Mouse (Mus musculus) limb, embryonic 13.5 days (tissue): ENCODE data around the gene Kctd13. TPM values are rescaled to one million over a fixed set of nuclear protein-coding genes. Genes with fewer than 3 reads are reported as not detected.
A peak's percentile ranks its signal among the peaks of the same experiment; 100 is the strongest.
"Not testable (repeated sequence)": the region's sequence is repeated elsewhere in the genome, so short reads cannot be mapped to it uniquely, and the experiment has no call there.

Experiments
- ATAC-seq: fragments of 200-750 bp; cut with Nextera tagmentation; 2 replicates; pipeline ENCODE4 v1.8.0; 2017; ENCODE audit warnings: low read depth, moderate number of reproducible peaks, moderate TSS enrichment; ENCODE audit not compliant: low FRiP score
- H3K27ac ChIP-seq: fragments of 300-500 bp; sonication (generic); 2 replicates; pipeline ENCODE4 v1.5.1; 2015; ENCODE audit warnings: inconsistent platforms, mild to moderate bottlenecking, moderate library complexity
- H3K27me3 ChIP-seq: fragments of 300-500 bp; sonication (generic); 2 replicates; pipeline ENCODE4 v1.6.1; 2015; ENCODE audit warnings: mild to moderate bottlenecking, inconsistent platforms
- H3K36me3 ChIP-seq: fragments of 300-500 bp; sonication (generic); 2 replicates; pipeline ENCODE4 v1.6.1; 2015; ENCODE audit warnings: inconsistent platforms, mild to moderate bottlenecking, moderate library complexity
- H3K4me1 ChIP-seq: fragments of 300-500 bp; sonication (generic); 2 replicates; pipeline ENCODE4 v1.6.1; 2015; ENCODE audit warnings: inconsistent platforms
- H3K4me2 ChIP-seq: fragments of 300-500 bp; sonication (generic); replicated peaks from 2 replicates; pipeline ENCODE4 v1.6.1; 2015; ENCODE audit warnings: inconsistent platforms, mild to moderate bottlenecking, moderate library complexity
- H3K4me3 ChIP-seq: fragments of 300-500 bp; sonication (generic); 2 replicates; pipeline ENCODE4 v1.5.1; 2015; ENCODE audit warnings: moderate library complexity, mild to moderate bottlenecking, inconsistent platforms
- H3K9ac ChIP-seq: fragments of 300-500 bp; sonication (generic); 2 replicates; pipeline ENCODE4 v1.6.1; 2015; ENCODE audit warnings: mild to moderate bottlenecking, inconsistent platforms
- H3K9me3 ChIP-seq: fragments of 300-500 bp; sonication (generic); 2 replicates; pipeline ENCODE4 v1.6.1; 2016; ENCODE audit warnings: inconsistent platforms
- WGBS: fragments of 180-500 bp; shearing (Covaris S2); methylation state at CpG from one replicate; pipeline ENCODE4 v1.1.7; 2015; 5-methylcytosine and 5-hydroxymethylcytosine counted together
- polyA plus RNA-seq: library from polyadenylated mRNA; unstranded; fragments of >200 nt; fragmentation: Nextera tagmentation; extraction: Ambion mirVana; gene quantifications from 2 replicates; pipeline ENCODE4 v1.2.1, GENCODE M21; 2015

The Kctd13 gene
- polyA plus RNA-seq, 1 experiment from 2014 or later = 16.9 TPM

DNA sequence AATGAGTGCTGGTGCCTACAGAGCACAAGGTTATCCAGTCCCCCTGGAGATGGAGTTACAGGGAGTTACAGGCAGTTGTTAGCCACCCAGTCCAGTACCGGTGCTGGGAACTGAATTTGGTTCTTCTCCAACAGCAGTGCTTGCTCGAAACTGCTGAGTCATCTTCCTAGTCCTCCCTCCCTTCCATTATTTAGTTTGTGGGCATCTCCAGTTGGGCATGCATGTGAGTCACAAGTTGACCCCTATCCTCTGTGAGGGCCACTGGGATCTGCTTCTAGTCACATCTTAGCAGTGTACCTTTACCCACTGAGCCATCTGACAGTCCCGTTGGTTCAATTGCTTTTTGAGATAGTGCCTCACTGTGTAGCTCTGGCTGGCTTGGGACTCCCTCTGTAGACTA is 23.1 kb upstream of the Kctd13 start:
- no peaks in the 10 kb centered on the region for H3K4me1 ChIP-seq
- WGBS = 78% methylated on average over 3 of the region's 3 CpGs
- H3K4me3 ChIP-seq = no peak overlapping the region
- ATAC-seq = no peak
- no peak overlapping the region for H3K9ac ChIP-seq
- 0 out of 2 replicates have a peak, but pooled peaks cover 4% of the 10 kb centered on the region for H3K9me3 ChIP-seq
- no peaks in the 10 kb centered on the region for H3K36me3 ChIP-seq
- no peaks in the 10 kb centered on the region for H3K27me3 ChIP-seq
- H3K4me2 ChIP-seq = no peak overlapping the region
- no peak overlapping the region for H3K27ac ChIP-seq

DNA sequence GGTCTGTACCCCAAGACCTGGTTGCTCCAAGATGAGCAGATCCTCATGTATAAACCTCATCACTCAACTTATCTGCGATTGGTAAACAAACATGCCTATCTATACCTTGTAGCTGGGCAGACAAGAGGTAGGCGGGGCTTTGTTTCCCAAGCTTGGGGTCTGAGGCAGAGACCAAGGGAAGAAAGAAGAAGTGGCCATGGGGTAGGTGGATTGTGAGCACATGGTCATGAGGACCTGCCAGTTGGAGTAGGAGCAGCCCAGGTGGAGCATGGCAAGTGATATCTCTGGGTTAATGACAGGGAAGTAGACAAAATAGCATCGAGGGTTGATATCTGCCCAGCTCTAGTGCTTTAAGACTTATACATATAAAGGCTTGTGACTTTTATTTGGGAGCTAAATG is 13.8 kb upstream of the Kctd13 start:
- 88% methylated on average over 3 of the region's 3 CpGs for WGBS
- H3K27ac ChIP-seq = no peak overlapping the region
- H3K4me2 ChIP-seq = no peak overlapping the region
- 0 out of 2 replicates have a peak, but pooled peaks cover 4% of the 10 kb centered on the region for H3K9me3 ChIP-seq
- no peaks in the 10 kb centered on the region for H3K27me3 ChIP-seq
- no peaks in the 10 kb centered on the region for H3K4me1 ChIP-seq
- H3K36me3 ChIP-seq = no peaks in the 10 kb centered on the region
- H3K9ac ChIP-seq = no peak overlapping the region
- no peak for ATAC-seq
- H3K4me3 ChIP-seq = no peak overlapping the region

- 42% methylated on average over 4 of the region's 4 CpGs for WGBS
- not testable (repeated sequence) for H3K9me3 ChIP-seq, H3K9ac ChIP-seq, H3K27ac ChIP-seq, H3K4me1 ChIP-seq, ATAC-seq, H3K36me3 ChIP-seq, H3K27me3 ChIP-seq, H3K4me3 ChIP-seq, H3K4me2 ChIP-seq
These were observed 10.3 kb upstream of the Kctd13 start for GRCm38 (mm10) chr7:126918356-126918755.

DNA sequence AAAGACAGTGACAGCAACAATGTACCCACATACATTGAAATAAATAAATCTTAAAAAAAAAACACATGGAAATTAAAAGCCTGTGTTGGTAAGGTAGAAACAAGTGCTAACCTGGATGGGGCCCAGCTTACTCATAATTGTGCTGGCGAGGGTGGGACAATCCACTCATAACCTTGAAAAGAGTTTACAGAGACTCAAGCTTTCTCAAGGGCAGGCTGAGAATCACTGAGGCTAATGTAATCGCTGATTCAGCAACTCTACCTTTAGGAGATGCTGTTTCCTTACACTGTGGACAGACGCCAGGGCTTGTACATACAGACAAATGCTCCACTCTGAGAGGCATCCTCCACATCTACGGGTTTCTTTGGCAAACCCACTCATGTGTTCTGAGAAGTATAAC is 8.7 kb upstream of the Kctd13 start:
- Histone ChIP-seq H3K4me1 (peaks cover 5% of the 10 kb centered on the region; the same call in 1 of the 2 replicates), H3K4me3 (no peak overlapping the region), H3K4me2 (no peak overlapping the region), H3K27ac (no peak overlapping the region), H3K9ac (no peak overlapping the region), H3K9me3 (no peaks in the 10 kb centered on the region), H3K36me3 (no peaks in the 10 kb centered on the region), H3K27me3 (no peaks in the 10 kb centered on the region)
- no peak for ATAC-seq
- WGBS = 84% methylated on average over 4 of the region's 4 CpGs

GRCm38 (mm10) chr7:126921563-126921962 is 7.1 kb upstream of the Kctd13 start:
- Histone ChIP-seq H3K9ac (no peak overlapping the region), H3K27ac (no peak overlapping the region), H3K4me2 (no peak overlapping the region), H3K36me3 (no peaks in the 10 kb centered on the region), H3K4me3 (no peak overlapping the region), H3K9me3 (no peaks in the 10 kb centered on the region), H3K27me3 (no peaks in the 10 kb centered on the region), H3K4me1 (peaks cover 5% of the 10 kb centered on the region; the same call in 1 of the 2 replicates)
- 77% methylated on average over 2 of the region's 2 CpGs for WGBS
- ATAC-seq = no peak

DNA sequence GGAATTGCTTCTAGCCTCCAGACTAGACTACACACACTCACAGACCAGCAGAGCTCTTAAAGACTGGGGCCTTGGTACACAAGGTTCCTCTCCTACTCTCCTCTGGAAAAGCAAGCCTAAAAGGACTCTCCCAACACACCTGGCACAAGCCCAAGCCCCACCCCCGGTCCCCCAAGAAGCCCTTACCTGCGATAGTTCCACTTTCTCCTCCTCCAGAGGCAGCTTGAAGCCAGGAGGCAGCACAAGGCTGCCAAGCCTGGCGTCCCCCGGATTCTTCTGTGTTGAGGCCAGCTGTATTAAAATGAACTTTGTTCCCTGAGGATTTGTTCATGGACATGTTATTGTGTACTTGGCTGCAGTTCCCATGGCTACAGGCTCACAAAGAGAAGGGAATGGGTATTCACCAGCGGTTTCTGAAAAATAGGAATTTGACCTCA is 6.0 kb upstream of the Kctd13 start, which contains the start of gene Tmem219:
TSS of gene Tmem219 (minus strand) at position 294 of the 437 bp plus-strand sequence.
- Histone ChIP-seq H3K36me3 (no peaks in the 10 kb centered on the region), H3K4me3 (no peak within 1 kb of the TSS), H3K4me1 (peaks cover 5% of the 10 kb centered on the region; the same call in 1 of the 2 replicates), H3K4me2 (no peak within 1 kb of the TSS), H3K27ac (no peak within 1 kb of the TSS; the same call in 1 of the 2 replicates), H3K27me3 (no peaks in the 10 kb centered on the region), H3K9me3 (no peaks in the 10 kb centered on the region), H3K9ac (no peak within 1 kb of the TSS)
- WGBS = 54% methylated on average over 5 of the region's 5 CpGs
- ATAC-seq = peak; percentile 78; the same call in 1 of the 2 replicates

DNA sequence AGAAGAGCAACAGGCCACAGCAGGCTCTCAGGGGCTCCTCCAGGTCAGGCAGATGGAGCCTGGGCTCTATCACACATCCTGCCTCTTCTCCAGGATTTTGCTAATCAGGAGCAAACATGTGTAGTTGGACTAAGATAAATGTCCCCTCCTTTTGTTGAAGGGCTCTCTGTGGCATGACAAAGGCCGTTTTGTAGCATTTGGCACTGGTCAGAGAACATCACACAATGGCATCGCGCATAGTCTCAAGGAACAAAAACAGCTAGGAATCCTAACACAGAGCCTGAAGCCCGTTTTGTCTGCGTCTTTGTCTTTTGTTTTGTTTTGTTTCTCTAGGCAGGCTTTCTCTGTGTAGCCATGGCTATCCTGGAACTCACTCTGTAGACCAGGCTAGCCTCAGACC is 4.7 kb upstream of the Kctd13 start:
- ATAC-seq = no peak
- Histone ChIP-seq H3K4me1 (peaks cover 5% of the 10 kb centered on the region; the same call in 1 of the 2 replicates), H3K36me3 (no peaks in the 10 kb centered on the region), H3K27me3 (no peaks in the 10 kb centered on the region), H3K4me2 (no peak overlapping the region), H3K27ac (no peak overlapping the region), H3K9me3 (no peaks in the 10 kb centered on the region), H3K4me3 (no peak overlapping the region), H3K9ac (no peak overlapping the region)
- 78% methylated on average over 5 of the region's 5 CpGs for WGBS

DNA sequence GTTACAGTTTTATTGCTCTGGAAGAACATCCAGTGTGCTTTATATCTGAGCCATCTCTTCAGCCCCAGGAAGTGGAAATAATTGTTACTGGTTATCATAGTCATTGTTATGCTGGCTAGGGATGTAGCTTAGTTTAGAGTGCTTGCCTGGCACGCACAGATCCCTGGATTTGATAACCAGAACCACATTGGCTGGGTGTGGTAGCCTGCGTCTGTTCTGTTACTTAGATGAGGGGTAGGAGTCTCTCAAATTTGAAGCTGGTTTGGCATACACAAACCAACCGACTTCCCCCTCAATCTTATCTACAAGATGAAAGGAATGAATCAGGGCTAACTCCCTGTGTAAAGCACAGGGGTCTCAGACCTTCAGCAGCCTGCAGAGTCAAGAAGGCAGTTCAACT is 2.4 kb upstream of the Kctd13 start:
- Histone ChIP-seq H3K4me1 (peaks cover 17% of the 10 kb centered on the region), H3K27me3 (no peaks in the 10 kb centered on the region), H3K4me2 (no peak overlapping the region), H3K36me3 (peaks cover 8% of the 10 kb centered on the region), H3K9me3 (no peaks in the 10 kb centered on the region), H3K4me3 (no peak overlapping the region), H3K9ac (no peak overlapping the region), H3K27ac (no peak overlapping the region)
- no peak for ATAC-seq
- WGBS = 19% methylated on average over 3 of the region's 3 CpGs

DNA sequence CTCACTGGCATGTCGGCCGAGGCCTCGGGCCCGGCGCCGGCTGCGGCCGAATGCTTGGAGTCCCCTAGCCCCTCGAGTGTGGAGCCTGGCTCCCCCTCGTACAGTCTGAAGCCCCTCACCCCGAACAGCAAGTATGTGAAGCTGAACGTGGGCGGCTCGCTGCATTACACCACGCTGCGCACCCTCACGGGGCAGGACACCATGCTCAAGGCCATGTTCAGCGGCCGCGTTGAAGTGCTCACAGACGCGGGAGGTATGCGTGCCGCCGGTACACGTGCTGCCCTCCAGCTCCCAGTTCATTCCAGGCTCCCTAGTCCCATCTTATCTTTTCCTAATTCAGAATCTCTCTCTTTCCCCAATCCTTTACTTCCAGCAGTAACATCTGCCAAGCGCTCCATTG is 367 bp downstream of the Kctd13 start:
- H3K9me3 ChIP-seq = no peaks in the 10 kb centered on the region
- under 1% methylated on average over 27 of the region's 27 CpGs for WGBS
- H3K27ac ChIP-seq = peak overlapping the region; percentile 79
- peak overlapping the region; percentile 80 for H3K4me3 ChIP-seq
- peaks cover 12% of the 10 kb centered on the region for H3K4me1 ChIP-seq
- ATAC-seq = peak; percentile 78
- H3K27me3 ChIP-seq = no peaks in the 10 kb centered on the region
- H3K4me2 ChIP-seq = peak overlapping the region; percentile 91
- peak overlapping the region; percentile 90 for H3K9ac ChIP-seq
- peaks cover 26% of the 10 kb centered on the region for H3K36me3 ChIP-seq

DNA sequence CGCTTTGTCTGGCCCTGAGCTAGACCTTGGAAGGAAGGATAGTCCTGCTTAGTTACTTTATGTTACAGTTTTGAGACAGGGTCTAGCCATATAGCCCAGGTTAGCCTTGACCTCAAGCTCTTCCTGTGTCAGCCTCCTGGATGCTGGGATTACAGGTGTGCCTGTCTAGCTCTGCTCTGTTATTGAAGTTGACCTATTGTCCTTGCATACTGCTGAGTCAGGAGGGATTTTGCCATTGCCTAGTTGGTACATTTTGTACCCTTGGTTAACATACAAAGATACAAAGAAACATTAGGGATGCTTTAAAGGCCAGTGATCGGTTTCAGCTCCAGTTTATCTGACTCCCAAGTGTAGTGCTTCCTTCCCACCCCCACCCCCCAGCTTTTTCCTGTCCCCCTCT is 4.0 kb downstream of the Kctd13 start:
- no peak overlapping the region for H3K9ac ChIP-seq
- no peaks in the 10 kb centered on the region for H3K27me3 ChIP-seq
- peaks cover 12% of the 10 kb centered on the region for H3K4me1 ChIP-seq
- H3K4me2 ChIP-seq = no peak overlapping the region
- H3K9me3 ChIP-seq = no peaks in the 10 kb centered on the region
- peaks cover 50% of the 10 kb centered on the region for H3K36me3 ChIP-seq
- no peak overlapping the region for H3K4me3 ChIP-seq
- no peak overlapping the region for H3K27ac ChIP-seq
- no peak for ATAC-seq
- WGBS = 89% methylated on average over 2 of the region's 2 CpGs

- no peaks in the 10 kb centered on the region for H3K4me1 ChIP-seq
- no peak overlapping the region; the same call in 1 of the 2 replicates for H3K9ac ChIP-seq
- ATAC-seq = no peak
- H3K4me3 ChIP-seq = no peak overlapping the region
- WGBS = 46% methylated on average over 6 of the region's 6 CpGs
- H3K27me3 ChIP-seq = no peaks in the 10 kb centered on the region
- H3K4me2 ChIP-seq = no peak overlapping the region
- no peak overlapping the region for H3K27ac ChIP-seq
- peaks cover 45% of the 10 kb centered on the region for H3K36me3 ChIP-seq
- H3K9me3 ChIP-seq = no peaks in the 10 kb centered on the region
These were observed 12.5 kb downstream of the Kctd13 start for GRCm38 (mm10) chr7:126941171-126941570.

DNA sequence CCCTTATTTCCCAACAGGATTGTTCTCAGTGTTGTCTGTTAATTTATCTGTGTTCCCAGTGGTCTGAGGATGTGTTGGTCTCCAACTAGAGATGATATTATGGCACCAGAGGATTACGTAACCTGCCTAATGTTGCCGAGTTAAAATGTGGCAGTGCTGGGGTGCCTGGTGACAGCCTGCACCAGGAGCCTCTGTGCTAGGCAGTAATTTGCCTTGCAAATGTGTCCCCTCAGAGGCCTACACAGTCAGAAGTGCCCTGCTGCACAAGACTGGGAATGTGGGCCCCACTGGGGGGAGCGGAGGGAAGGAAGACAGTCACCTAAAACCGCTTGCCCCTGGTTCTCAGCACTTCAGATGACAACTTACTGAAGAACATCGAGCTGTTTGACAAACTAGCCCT is 13.1 kb downstream of the Kctd13 start:
- H3K9ac ChIP-seq = no peak overlapping the region
- H3K4me1 ChIP-seq = no peaks in the 10 kb centered on the region
- H3K27me3 ChIP-seq = no peaks in the 10 kb centered on the region
- H3K27ac ChIP-seq = no peak overlapping the region
- no peak overlapping the region for H3K4me2 ChIP-seq
- 81% methylated on average over 5 of the region's 5 CpGs for WGBS
- peaks cover 38% of the 10 kb centered on the region for H3K36me3 ChIP-seq
- H3K4me3 ChIP-seq = no peak overlapping the region
- no peak for ATAC-seq
- H3K9me3 ChIP-seq = no peaks in the 10 kb centered on the region

DNA sequence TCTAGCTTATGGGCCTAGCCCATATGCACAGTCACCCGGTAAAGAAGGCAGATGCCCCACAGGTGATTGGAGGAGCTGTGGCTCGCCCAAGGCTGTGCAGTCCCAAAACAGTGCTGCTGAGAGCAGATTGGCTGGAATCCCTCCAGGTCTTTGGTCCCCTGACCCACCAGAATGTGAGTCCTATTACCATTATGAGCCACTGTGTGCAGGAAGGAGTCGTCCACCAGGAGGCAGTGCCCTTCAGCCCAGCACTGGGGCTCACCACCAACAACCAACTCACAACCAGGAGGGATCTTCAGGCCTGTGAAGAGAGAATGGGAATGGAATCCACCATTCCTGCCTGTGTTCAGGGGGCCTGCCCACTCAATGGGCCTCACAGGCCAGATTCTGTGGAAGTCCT is 17.9 kb downstream of the Kctd13 start:
- no peaks in the 10 kb centered on the region for H3K9me3 ChIP-seq
- no peak overlapping the region for H3K4me3 ChIP-seq
- ATAC-seq = no peak
- H3K36me3 ChIP-seq = peaks cover 23% of the 10 kb centered on the region
- peaks cover 24% of the 10 kb centered on the region for H3K27me3 ChIP-seq
- 46% methylated on average over 3 of the region's 3 CpGs for WGBS
- peaks cover 15% of the 10 kb centered on the region for H3K4me1 ChIP-seq
- no peak overlapping the region for H3K27ac ChIP-seq
- no peak overlapping the region for H3K9ac ChIP-seq
- H3K4me2 ChIP-seq = no peak overlapping the region
